Mouse (Mus musculus): ENCODE data around the gene Pex1. TPM values are rescaled to one million over a fixed set of nuclear protein-coding genes. Genes with fewer than 3 reads are reported as not detected.
"Not testable (repeated sequence)": the region's sequence is repeated elsewhere in the genome, so short reads cannot be mapped to it uniquely, and the experiment has no call there.

Pex1 gene
- total and polyA plus RNA-seq, 2 experiments from 2014 or later, result 7.9 to 8.4 TPM

GRCm38 (mm10) chr5:3648206-3648848 is 52.5 kb downstream of the Pex1 start:
- peak overlapping the region; percentile 96 for H3K4me3 ChIP-seq (ENCODE audit: low read depth, low read length)

GRCm38 (mm10) chr5:3648849-3649210 is 53.0 kb downstream of the Pex1 start:
- no peak for ATAC-seq (ENCODE audit: insufficient read depth, low read depth)
- Histone ChIP-seq H3K27ac (ENCODE audit: low read depth) (no peak overlapping the region), H3K4me1 (ENCODE audit: control insufficient read depth, insufficient read depth) (0 out of 2 replicates have a peak, but pooled peaks cover 6% of the 10 kb centered on the region), H3K36me3 (replicated peaks; ENCODE audit: control insufficient read depth, insufficient read depth, low read length) (peaks cover 11% of the 10 kb centered on the region), H3K27me3 (ENCODE audit: control insufficient read depth, insufficient read depth, low read length) (no peaks in the 10 kb centered on the region), H3K4me3 (ENCODE audit: low read depth, low read length) (no peak overlapping the region), H3K9me3 (replicated peaks; ENCODE audit: control insufficient read depth, low read length) (no peaks in the 10 kb centered on the region), H3K9ac (replicated peaks; ENCODE audit: low read depth, low read length) (no peak overlapping the region), H3K4me2 (ENCODE audit: low read depth, low read length) (no peak overlapping the region)
- no peak for TF ChIP-seq EP300 (IDR thresholded peaks at IDR 0.05; ENCODE audit: low read depth)
- TF ChIP-seq CTCF (IDR thresholded peaks at IDR 0.05; ENCODE audit: low read depth), result no peak
- DNase-seq (ENCODE audit: low spot score), result no peak
- 76% methylated on average over 4 of the region's 4 CpGs for WGBS

More at GRCm38 (mm10) chr5:3648206-3648848, 52.5 kb downstream of the Pex1 start:
- no peak for TF ChIP-seq CTCF (IDR thresholded peaks at IDR 0.05; ENCODE audit: low read depth)
- no peak for TF ChIP-seq EP300 (IDR thresholded peaks at IDR 0.05; ENCODE audit: low read depth)
- ATAC-seq (ENCODE audit: insufficient read depth, low read depth) (no peak), DNase-seq (ENCODE audit: low spot score) (no peak)
- no peaks in the 10 kb centered on the region for H3K27me3 ChIP-seq (ENCODE audit: control insufficient read depth, insufficient read depth, low read length)
- H3K9ac ChIP-seq (replicated peaks; ENCODE audit: low read depth, low read length), result no peak overlapping the region
- peaks cover 14% of the 10 kb centered on the region for H3K36me3 ChIP-seq (replicated peaks; ENCODE audit: control insufficient read depth, insufficient read depth, low read length)
- peak overlapping the region; percentile 83 for H3K4me2 ChIP-seq (ENCODE audit: low read depth, low read length)
- no peaks in the 10 kb centered on the region for H3K9me3 ChIP-seq (replicated peaks; ENCODE audit: control insufficient read depth, low read length)
- 52% methylated on average over 4 of the region's 4 CpGs for WGBS
- 0 out of 2 replicates have a peak, but pooled peaks cover 6% of the 10 kb centered on the region for H3K4me1 ChIP-seq (ENCODE audit: control insufficient read depth, insufficient read depth)
- no peak overlapping the region for H3K27ac ChIP-seq (ENCODE audit: low read depth)

- ATAC-seq (ENCODE audit: insufficient read depth, low read depth), result no peak
- no peak within 1 kb of the TSS for H3K4me3 ChIP-seq (ENCODE audit: low read depth, low read length)
- DNase-seq (ENCODE audit: low spot score), result no peak
- no peak within 1 kb of the TSS for H3K9ac ChIP-seq (replicated peaks; ENCODE audit: low read depth, low read length)
- WGBS, result 73% methylated on average over 6 of the region's 6 CpGs
- H3K9me3 ChIP-seq (replicated peaks; ENCODE audit: control insufficient read depth, low read length), result no peaks in the 10 kb centered on the region
- 0 out of 2 replicates have a peak, but pooled peaks cover 6% of the 10 kb centered on the region for H3K4me1 ChIP-seq (ENCODE audit: control insufficient read depth, insufficient read depth)
- no peaks in the 10 kb centered on the region for H3K27me3 ChIP-seq (ENCODE audit: control insufficient read depth, insufficient read depth, low read length)
- TF ChIP-seq EP300 (IDR thresholded peaks at IDR 0.05; ENCODE audit: low read depth) (no peak), CTCF (IDR thresholded peaks at IDR 0.05; ENCODE audit: low read depth) (no peak)
- no peak within 1 kb of the TSS for H3K4me2 ChIP-seq (ENCODE audit: low read depth, low read length)
- no peaks in the 10 kb centered on the region for H3K36me3 ChIP-seq (replicated peaks; ENCODE audit: control insufficient read depth, insufficient read depth, low read length)
- H3K27ac ChIP-seq (ENCODE audit: low read depth), result no peak within 1 kb of the TSS
Measured at GRCm38 (mm10) chr5:3650881-3651280, 55.0 kb downstream of the Pex1 start, which contains the start of gene Tmbim7. TSS of gene Tmbim7 (plus strand) at chr5:3651181.

- ATAC-seq (ENCODE audit: insufficient read depth, low read depth), result no peak
- WGBS, result 76% methylated on average over 5 of the region's 5 CpGs
- H3K27me3 ChIP-seq (ENCODE audit: control insufficient read depth, insufficient read depth, low read length), result no peaks in the 10 kb centered on the region
Measured at GRCm38 (mm10) chr5:3651621-3652020, 55.8 kb downstream of the Pex1 start.

GRCm38 (mm10) chr5:3652903-3653575 is 57.2 kb downstream of the Pex1 start:
- H3K9ac ChIP-seq (replicated peaks; ENCODE audit: low read depth, low read length); H3K4me2 ChIP-seq (ENCODE audit: low read depth, low read length); H3K4me1 ChIP-seq (ENCODE audit: control insufficient read depth, insufficient read depth); ATAC-seq (ENCODE audit: insufficient read depth, low read depth); H3K36me3 ChIP-seq (replicated peaks; ENCODE audit: control insufficient read depth, insufficient read depth, low read length); H3K27ac ChIP-seq (ENCODE audit: low read depth); DNase-seq (ENCODE audit: low spot score); H3K9me3 ChIP-seq (replicated peaks; ENCODE audit: control insufficient read depth, low read length); H3K27me3 ChIP-seq (ENCODE audit: control insufficient read depth, insufficient read depth, low read length); H3K4me3 ChIP-seq (ENCODE audit: low read depth, low read length): not testable (repeated sequence)
- 90% methylated on average over 15 of the region's 25 CpGs for WGBS

More at GRCm38 (mm10) chr5:3651621-3652020, 55.8 kb downstream of the Pex1 start:
- TF ChIP-seq CTCF (IDR thresholded peaks at IDR 0.05; ENCODE audit: low read depth) (no peak), EP300 (IDR thresholded peaks at IDR 0.05; ENCODE audit: low read depth) (no peak)
- no peak overlapping the region for H3K4me3 ChIP-seq (ENCODE audit: low read depth, low read length)
- H3K9me3 ChIP-seq (replicated peaks; ENCODE audit: control insufficient read depth, low read length), result no peaks in the 10 kb centered on the region
- H3K4me1 ChIP-seq (ENCODE audit: control insufficient read depth, insufficient read depth), result 0 out of 2 replicates have a peak, but pooled peaks cover 4% of the 10 kb centered on the region
- H3K36me3 ChIP-seq (replicated peaks; ENCODE audit: control insufficient read depth, insufficient read depth, low read length), result no peaks in the 10 kb centered on the region
- no peak for DNase-seq (ENCODE audit: low spot score)
- H3K27ac ChIP-seq (ENCODE audit: low read depth), result no peak overlapping the region
- H3K9ac ChIP-seq (replicated peaks; ENCODE audit: low read depth, low read length), result no peak overlapping the region
- no peak overlapping the region for H3K4me2 ChIP-seq (ENCODE audit: low read depth, low read length)
